Mouse (Mus musculus): Measurements from ENCODE around the gene Ccdc6.

Gene Ccdc6

GRCm38 (mm10) chr10:70225760-70226159 lies 128.8 kb downstream of the Ccdc6 start:
- no peak for DNase-seq

GRCm38 (mm10) chr10:70226608-70227007 lies 129.7 kb downstream of the Ccdc6 start:
- no peak for DNase-seq

- DNase-seq = no peak
Measured at GRCm38 (mm10) chr10:70230352-70230751, 133.4 kb downstream of the Ccdc6 start.

GRCm38 (mm10) chr10:70237936-70238335 lies 141.0 kb downstream of the Ccdc6 start:
- no peak for DNase-seq
